Mouse (Mus musculus) intestine, embryonic 16.5 days (tissue): ENCODE data around the gene Scaper. TPM values are rescaled to one million over a fixed set of nuclear protein-coding genes. Genes with fewer than 3 reads are reported as not detected.

ENCODE experiments used
- polyA plus RNA-seq: library from polyadenylated mRNA; unstranded; fragments of >200 nt; fragmentation: Nextera tagmentation; extraction: Ambion mirVana; gene quantifications from 2 replicates; pipeline ENCODE4 v1.2.1, GENCODE M21; 2015

The Scaper gene
- polyA plus RNA-seq, 1 experiment from 2014 or later = 7.9 TPM

Other genes with a start within 250 kb of the Scaper start
- gene 4930563M21Rik, start 72.4 kb upstream of the Scaper start, polyA plus RNA-seq = not detected in 2 replicates
- 128 and 136 TPM in 2 replicates for gene Rcn2, start 103.7 kb upstream of the Scaper start, polyA plus RNA-seq
- gene Pstpip1, start 151.8 kb upstream of the Scaper start, polyA plus RNA-seq = 1.6 and 2.3 TPM in 2 replicates
- 389 and 416 TPM in 2 replicates for gene Tspan3, start 227.4 kb upstream of the Scaper start, polyA plus RNA-seq